Mouse (Mus musculus) cortical plate, adult 2 months (tissue): ENCODE data around the gene Raf1.

Experiments used
- CTCF ChIP-seq: fragments of 200-500 bp; IDR thresholded peaks from 2 replicates; pipeline ENCODE4 v1.5.1; 2011; ENCODE audit warnings: mild to moderate bottlenecking, control low read depth, low read length; ENCODE audit not compliant: insufficient read depth; ENCODE audit errors: extremely low read depth
- POLR2A ChIP-seq: fragments of 200-500 bp; IDR thresholded peaks from 2 replicates; pipeline ENCODE4 v1.6.1; 2011; ENCODE audit warnings: mild to moderate bottlenecking, low read length, control low read depth; ENCODE audit not compliant: insufficient read depth; ENCODE audit errors: extremely low read depth

GRCm38 (mm10) chr6:115666641-115667040 is 9.8 kb downstream of the Raf1 start:
- TF ChIP-seq POLR2A (no peak), CTCF (no peak)
